Mouse (Mus musculus): ENCODE data around the gene Pdss2. TPM values are rescaled to one million over a fixed set of nuclear protein-coding genes. Genes with fewer than 3 reads are reported as not detected.

The Pdss2 gene
- total and polyA plus RNA-seq, 2 experiments from 2014 or later = 17.4 to 20.9 TPM

DNA sequence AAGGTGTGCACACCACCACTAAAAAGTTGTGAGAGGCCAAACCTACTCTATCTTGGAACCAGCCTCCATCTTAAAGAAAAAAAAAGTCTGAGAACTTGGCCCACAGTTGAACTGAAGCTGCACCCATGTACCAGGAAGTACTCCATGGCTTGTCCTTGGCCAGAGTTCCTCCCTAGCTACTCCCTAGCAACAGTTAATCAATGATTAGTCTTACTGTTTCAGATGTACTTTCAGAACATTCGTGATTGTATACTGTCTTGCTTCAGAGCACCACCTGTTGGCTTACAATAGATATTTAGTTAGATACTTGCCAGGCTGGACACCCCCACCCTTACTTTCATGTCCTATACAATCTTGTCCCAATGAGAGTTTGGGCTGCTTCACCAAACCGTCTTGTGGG is 50.0 kb downstream of the Pdss2 start:
- Histone ChIP-seq H3K27me3 (ENCODE audit: insufficient read depth, low read length) (no peaks in the 10 kb centered on the region), H3K4me1 (ENCODE audit: insufficient read depth, low read length) (no peaks in the 10 kb centered on the region), H3K27ac (no peak overlapping the region), H3K9me3 (ENCODE audit: low read length) (no peaks in the 10 kb centered on the region), H3K9ac (replicated peaks; ENCODE audit: low read length) (no peak overlapping the region), H3K4me2 (ENCODE audit: low read depth, low read length) (no peak overlapping the region), H3K4me3 (ENCODE audit: low read length) (no peak overlapping the region), H3K36me3 (ENCODE audit: insufficient read depth, low read length) (no peaks in the 10 kb centered on the region)
- no peak for TF ChIP-seq CTCF (IDR thresholded peaks at IDR 0.05; ENCODE audit: low read depth)
- DNase-seq (ENCODE audit: low spot score) (no peak), ATAC-seq (no peak)
- 82% methylated on average over 2 of the region's 2 CpGs for WGBS

DNA sequence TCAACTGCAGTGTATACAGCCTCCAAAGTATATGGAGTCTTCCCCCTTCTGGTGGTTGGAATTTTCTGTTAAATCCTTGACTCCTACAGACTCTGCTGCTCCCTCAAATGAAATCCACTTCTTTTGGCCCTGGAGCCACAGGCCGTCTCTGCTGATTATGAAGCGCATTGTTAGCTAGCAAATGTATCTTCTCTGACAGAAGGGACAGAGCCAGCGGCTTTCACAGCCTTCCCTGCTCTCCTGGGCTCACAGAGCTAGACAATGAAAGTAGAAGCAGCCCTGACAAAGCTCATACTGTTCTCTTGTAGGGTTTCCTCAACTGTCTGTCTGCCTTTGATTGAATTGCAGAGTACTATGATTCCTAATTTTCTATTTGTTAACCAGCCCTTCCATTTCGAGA is 51.1 kb downstream of the Pdss2 start:
- ATAC-seq (no peak), DNase-seq (ENCODE audit: low spot score) (no peak)
- Histone ChIP-seq H3K4me1 (ENCODE audit: insufficient read depth, low read length) (0 out of 2 replicates have a peak, but pooled peaks cover 8% of the 10 kb centered on the region), H3K9me3 (ENCODE audit: low read length) (no peaks in the 10 kb centered on the region), H3K27ac (peak overlapping the region; percentile 51; the same call in 1 of the 2 replicates), H3K4me3 (ENCODE audit: low read length) (no peak overlapping the region), H3K27me3 (ENCODE audit: insufficient read depth, low read length) (no peaks in the 10 kb centered on the region), H3K36me3 (ENCODE audit: insufficient read depth, low read length) (no peaks in the 10 kb centered on the region), H3K9ac (replicated peaks; ENCODE audit: low read length) (no peak overlapping the region), H3K4me2 (ENCODE audit: low read depth, low read length) (no peak overlapping the region)
- no peak for TF ChIP-seq CTCF (IDR thresholded peaks at IDR 0.05; ENCODE audit: low read depth)
- WGBS = 51% methylated on average over 4 of the region's 4 CpGs

DNA sequence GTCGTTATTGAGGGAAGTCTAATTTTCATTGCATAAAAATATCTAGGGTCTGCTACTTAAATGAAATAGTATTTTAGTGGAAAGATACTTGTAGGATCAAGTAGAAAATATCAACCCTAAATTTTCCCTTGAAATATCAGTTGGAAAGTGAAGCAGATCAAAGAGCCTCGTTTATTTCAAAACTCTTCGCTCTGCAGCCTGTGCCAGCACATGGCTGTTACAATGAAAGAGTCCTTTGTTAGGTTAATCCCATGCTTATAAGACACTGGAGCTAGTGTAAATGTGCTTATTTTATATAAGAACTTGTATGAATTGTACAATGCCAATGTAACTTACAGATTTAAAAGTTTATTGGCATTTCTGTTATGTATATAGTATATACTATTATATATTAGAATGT is 51.8 kb downstream of the Pdss2 start:
- H3K9me3 ChIP-seq (ENCODE audit: low read length) = no peaks in the 10 kb centered on the region
- H3K4me2 ChIP-seq (ENCODE audit: low read depth, low read length) = no peak overlapping the region
- H3K4me3 ChIP-seq (ENCODE audit: low read length) = no peak overlapping the region
- DNase-seq (ENCODE audit: low spot score) = no peak
- ATAC-seq = no peak
- H3K27ac ChIP-seq = no peak overlapping the region
- no peaks in the 10 kb centered on the region for H3K36me3 ChIP-seq (ENCODE audit: insufficient read depth, low read length)
- H3K9ac ChIP-seq (replicated peaks; ENCODE audit: low read length) = no peak overlapping the region
- 0 out of 2 replicates have a peak, but pooled peaks cover 8% of the 10 kb centered on the region for H3K4me1 ChIP-seq (ENCODE audit: insufficient read depth, low read length)
- WGBS = 51% methylated on average over 3 of the region's 3 CpGs
- no peak for TF ChIP-seq CTCF (IDR thresholded peaks at IDR 0.05; ENCODE audit: low read depth)
- H3K27me3 ChIP-seq (ENCODE audit: insufficient read depth, low read length) = no peaks in the 10 kb centered on the region

DNA sequence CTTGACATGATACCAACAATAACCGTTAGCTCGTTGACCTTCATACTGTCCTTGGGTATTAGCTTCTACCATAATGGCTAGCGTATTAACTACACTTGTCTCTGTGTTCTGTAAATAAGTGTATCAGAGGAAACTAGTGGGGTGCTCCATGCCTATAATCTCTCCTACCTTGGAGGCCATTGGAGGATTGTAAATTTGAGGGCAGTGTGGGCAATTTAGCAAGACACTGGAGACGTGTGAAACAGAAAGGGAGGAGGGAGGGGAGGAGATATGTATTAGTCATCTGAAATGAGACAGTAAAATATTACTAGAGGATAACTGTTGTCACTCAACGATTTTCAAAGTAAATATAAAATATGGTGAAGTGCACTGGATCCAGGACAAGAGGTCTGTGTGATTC is 54.2 kb downstream of the Pdss2 start:
- no peak overlapping the region for H3K4me2 ChIP-seq (ENCODE audit: low read depth, low read length)
- H3K9me3 ChIP-seq (ENCODE audit: low read length) = no peaks in the 10 kb centered on the region
- no peak overlapping the region for H3K4me3 ChIP-seq (ENCODE audit: low read length)
- H3K36me3 ChIP-seq (ENCODE audit: insufficient read depth, low read length) = no peaks in the 10 kb centered on the region
- no peaks in the 10 kb centered on the region for H3K27me3 ChIP-seq (ENCODE audit: insufficient read depth, low read length)
- ATAC-seq = no peak
- DNase-seq (ENCODE audit: low spot score) = no peak
- no peak for TF ChIP-seq CTCF (IDR thresholded peaks at IDR 0.05; ENCODE audit: low read depth)
- no peak overlapping the region for H3K9ac ChIP-seq (replicated peaks; ENCODE audit: low read length)
- 74% methylated on average over 5 of the region's 5 CpGs for WGBS
- H3K4me1 ChIP-seq (ENCODE audit: insufficient read depth, low read length) = 0 out of 2 replicates have a peak, but pooled peaks cover 8% of the 10 kb centered on the region
- H3K27ac ChIP-seq = no peak overlapping the region

DNA sequence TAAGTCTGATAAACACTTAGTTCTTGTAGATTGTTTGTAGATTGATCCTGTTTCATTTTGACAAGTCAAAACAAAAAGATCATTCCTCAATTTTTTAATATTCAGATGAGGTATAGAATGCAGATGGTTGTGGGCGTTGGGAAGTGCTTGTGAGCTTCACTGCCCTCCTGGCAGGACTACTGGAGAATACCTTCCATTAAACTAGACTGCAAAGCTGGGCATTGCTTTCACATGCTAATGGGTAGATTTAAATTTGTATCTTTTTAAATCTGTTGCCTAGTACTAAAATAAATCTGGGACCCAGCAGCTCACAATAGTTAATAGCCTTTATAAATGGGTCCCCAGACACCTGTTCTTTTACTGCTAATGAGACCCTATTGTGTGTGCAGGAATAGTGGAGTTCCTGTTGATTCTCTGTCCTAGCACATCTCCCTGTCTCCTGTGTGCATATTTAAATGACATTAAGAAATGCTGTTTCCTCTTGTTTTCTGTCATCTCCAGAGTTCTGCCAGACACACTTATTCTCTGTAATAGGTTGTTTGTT is 54.9 kb downstream of the Pdss2 start:
- no peak for ATAC-seq
- H3K4me2 ChIP-seq (ENCODE audit: low read depth, low read length) = no peak overlapping the region
- H3K36me3 ChIP-seq (ENCODE audit: insufficient read depth, low read length) = no peaks in the 10 kb centered on the region
- WGBS = 44% methylated on average over 1 of the region's 1 CpGs
- H3K27ac ChIP-seq = no peak overlapping the region
- no peak overlapping the region for H3K9ac ChIP-seq (replicated peaks; ENCODE audit: low read length)
- no peaks in the 10 kb centered on the region for H3K9me3 ChIP-seq (ENCODE audit: low read length)
- H3K4me1 ChIP-seq (ENCODE audit: insufficient read depth, low read length) = 0 out of 2 replicates have a peak, but pooled peaks cover 8% of the 10 kb centered on the region
- H3K27me3 ChIP-seq (ENCODE audit: insufficient read depth, low read length) = no peaks in the 10 kb centered on the region
- TF ChIP-seq CTCF (IDR thresholded peaks at IDR 0.05; ENCODE audit: low read depth) = no peak
- no peak overlapping the region for H3K4me3 ChIP-seq (ENCODE audit: low read length)
- DNase-seq (ENCODE audit: low spot score) = no peak

DNA sequence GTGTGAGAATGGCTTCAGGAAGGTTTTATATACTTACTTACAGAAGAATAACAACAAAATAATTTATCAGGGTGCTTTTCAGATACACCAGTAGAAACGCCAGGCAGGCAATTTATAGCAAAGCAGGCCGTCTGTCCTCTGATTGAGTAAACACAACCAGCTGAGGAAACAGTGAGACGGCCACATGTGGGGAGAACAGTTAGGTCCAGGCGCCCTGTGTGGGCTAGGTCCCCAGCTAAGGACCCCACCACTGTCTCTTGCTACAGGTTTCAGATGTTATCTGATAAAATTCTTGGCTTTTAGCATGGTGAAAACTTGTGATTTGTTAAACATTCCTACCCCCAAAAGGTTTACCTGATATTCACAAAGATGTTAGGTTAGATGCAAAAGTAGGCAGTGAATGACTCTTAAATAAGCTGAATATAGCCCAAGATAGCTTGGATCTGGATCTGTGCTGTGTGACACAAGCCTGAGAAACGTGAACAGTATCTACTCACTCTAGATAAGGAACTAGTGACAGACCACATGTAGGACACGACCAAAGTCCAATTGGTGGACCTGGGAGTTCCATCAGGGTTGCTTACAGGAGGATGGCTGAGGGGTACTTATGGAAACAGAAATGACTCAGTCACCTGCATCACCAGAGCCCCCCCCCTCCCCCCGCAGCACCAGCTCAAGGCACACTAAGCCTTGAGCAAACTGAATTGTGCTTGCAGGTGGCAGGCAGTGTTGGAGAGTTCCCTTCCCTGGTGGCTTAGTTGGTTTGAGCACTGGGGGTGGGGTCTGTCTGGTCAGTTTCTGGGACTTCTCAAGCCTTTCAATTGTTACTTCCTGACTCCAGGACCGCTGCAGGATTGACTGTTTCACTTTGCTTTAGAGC is 56.2 kb downstream of the Pdss2 start:
- Histone ChIP-seq H3K4me1 (ENCODE audit: insufficient read depth, low read length) (0 out of 2 replicates have a peak, but pooled peaks cover 8% of the 10 kb centered on the region), H3K36me3 (ENCODE audit: insufficient read depth, low read length) (no peaks in the 10 kb centered on the region), H3K4me2 (ENCODE audit: low read depth, low read length) (no peak overlapping the region), H3K4me3 (ENCODE audit: low read length) (no peak overlapping the region), H3K27me3 (ENCODE audit: insufficient read depth, low read length) (no peaks in the 10 kb centered on the region), H3K9me3 (ENCODE audit: low read length) (no peaks in the 10 kb centered on the region), H3K27ac (no peak overlapping the region), H3K9ac (replicated peaks; ENCODE audit: low read length) (no peak overlapping the region)
- ATAC-seq = no peak
- DNase-seq (ENCODE audit: low spot score) = no peak
- TF ChIP-seq CTCF (IDR thresholded peaks at IDR 0.05; ENCODE audit: low read depth) = no peak
- WGBS = 76% methylated on average over 8 of the region's 8 CpGs

All from hindbrain, postnatal 0 days (tissue).